9 mouse cellular contexts compared by ENCODE assay signal in the genomic region with DNA sequence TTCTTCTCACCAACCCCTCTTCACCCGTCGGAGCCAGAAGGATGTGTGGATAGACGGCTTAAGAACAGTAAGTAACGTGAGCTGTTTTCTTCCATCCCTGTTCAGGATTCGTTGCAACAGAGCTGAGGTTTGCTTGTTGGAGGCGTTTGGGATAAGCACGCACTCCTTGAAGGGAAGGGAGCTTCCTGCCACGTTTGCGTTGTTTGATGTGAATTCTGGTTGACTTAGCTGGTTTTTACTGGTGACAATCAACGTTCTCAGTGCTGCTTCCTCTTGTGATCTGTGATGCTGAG.
DNase-seq lines count a peak whose midpoint lies in the region; ATAC-seq lines count a peak whose summit lies in the region.
"Had no signal": no experiment of that assay in that cellular context is flagged by ENCODE, and none has a peak within 500 bp of the region (broad histone marks: within the 10 kb centered on the region; RNA-seq: fewer than 3 reads in every experiment).

No protein-coding gene starts in this region.

- peak; percentile 10 for DNase-seq in retina, embryonic 14.5 days (ENCODE audit: low spot score)
- DNase-seq in retina, postnatal 1 day, result no peak
- DNase-seq in midbrain, embryonic 10.5 days (ENCODE audit: low spot score), result no peak
- no peak for DNase-seq in thymus, postnatal 14 days
- DNase-seq in adrenal gland, adult 2 months, result no peak
- no peak for DNase-seq in right cerebral cortex, postnatal 14 days
- DNase-seq: right cerebral cortex, postnatal 4 days had no signal

- peak overlapping the region; percentile 57 for H3K4me2 ChIP-seq in forebrain, embryonic 13.5 days
- H3K4me2 ChIP-seq: liver, embryonic 15.5 days had no signal

- no peak for ATAC-seq in forebrain, embryonic 13.5 days

- no peaks in the 10 kb centered on the region for H3K27me3 ChIP-seq in forebrain, embryonic 13.5 days
- H3K27me3 ChIP-seq in midbrain, embryonic 10.5 days (ENCODE audit: low read depth, poor library complexity, severe bottlenecking), result peaks cover 61% of the 10 kb centered on the region

- peak overlapping the region; percentile 80 for H3K27ac ChIP-seq in forebrain, embryonic 13.5 days
- H3K27ac ChIP-seq in midbrain, embryonic 10.5 days (replicated peaks), result peak overlapping the region; percentile 71
- H3K27ac ChIP-seq: liver, embryonic 15.5 days had no signal

- H3K4me1 ChIP-seq in forebrain, embryonic 13.5 days, result peaks cover 37% of the 10 kb centered on the region
- peaks cover 22% of the 10 kb centered on the region for H3K4me1 ChIP-seq in midbrain, embryonic 10.5 days
- H3K4me1 ChIP-seq: liver, embryonic 15.5 days had no signal

- H3K9ac ChIP-seq in forebrain, embryonic 13.5 days, result peak overlapping the region; percentile 60
- H3K9ac ChIP-seq: liver, embryonic 15.5 days had no signal

- peak overlapping the region; percentile 39 for H3K4me3 ChIP-seq in forebrain, embryonic 13.5 days
- H3K4me3 ChIP-seq in midbrain, embryonic 10.5 days, result peak overlapping the region; percentile 23
- H3K4me3 ChIP-seq: liver, embryonic 15.5 days had no signal

- 9% methylated on average over 10 of the region's 10 CpGs for WGBS in forebrain, embryonic 13.5 days
- 25% methylated on average over 10 of the region's 10 CpGs for WGBS in midbrain, embryonic 10.5 days

- H3K36me3 ChIP-seq in forebrain, embryonic 13.5 days (ENCODE audit: poor library complexity, severe bottlenecking), result no peaks in the 10 kb centered on the region
- no peaks in the 10 kb centered on the region for H3K36me3 ChIP-seq in midbrain, embryonic 10.5 days
- H3K36me3 ChIP-seq: liver, embryonic 15.5 days had no signal

- H3K9me3 ChIP-seq in forebrain, embryonic 13.5 days (replicated peaks), result no peaks in the 10 kb centered on the region
- H3K9me3 ChIP-seq in midbrain, embryonic 10.5 days (replicated peaks), result no peaks in the 10 kb centered on the region
- H3K9me3 ChIP-seq: liver, embryonic 15.5 days had no signal
